Mouse (Mus musculus) liver, embryonic 15.5 days (tissue): Measurements from ENCODE around the gene Sap30l. TPM values are rescaled to one million over a fixed set of nuclear protein-coding genes. Genes with fewer than 3 reads are reported as not detected.
"Not testable (repeated sequence)": the region's sequence is repeated elsewhere in the genome, so short reads cannot be mapped to it uniquely, and the experiment has no call there.

Experiments
- ATAC-seq: fragments of 200-750 bp; cut with Nextera tagmentation; 2 replicates; pipeline ENCODE4 v1.8.0; 2017; ENCODE audit warnings: moderate number of reproducible peaks, mild to moderate bottlenecking, moderate library complexity; ENCODE audit not compliant: insufficient read depth
- H3K27ac ChIP-seq: fragments of 300-500 bp; sonication (generic); replicated peaks from 2 replicates; pipeline ENCODE4 v1.5.1; 2015; ENCODE audit warnings: mild to moderate bottlenecking, inconsistent platforms
- H3K27me3 ChIP-seq: fragments of 300-500 bp; sonication (generic); 2 replicates; pipeline ENCODE4 v1.6.1; 2015; ENCODE audit warnings: mild to moderate bottlenecking, inconsistent platforms
- H3K36me3 ChIP-seq: fragments of 300-500 bp; sonication (generic); replicated peaks from 2 replicates; pipeline ENCODE4 v1.6.1; 2015; ENCODE audit warnings: moderate library complexity, mild to moderate bottlenecking, inconsistent platforms
- H3K4me1 ChIP-seq: fragments of 300-500 bp; sonication (generic); replicated peaks from 2 replicates; pipeline ENCODE4 v1.6.1; 2015; ENCODE audit warnings: inconsistent platforms
- H3K4me2 ChIP-seq: fragments of 300-500 bp; sonication (generic); 2 replicates; pipeline ENCODE4 v1.6.1; 2015; ENCODE audit warnings: moderate library complexity, mild to moderate bottlenecking, inconsistent platforms
- H3K4me3 ChIP-seq: fragments of 300-500 bp; sonication (generic); replicated peaks from 2 replicates; pipeline ENCODE4 v1.5.1; 2015; ENCODE audit warnings: mild to moderate bottlenecking, inconsistent platforms
- H3K9ac ChIP-seq: fragments of 300-500 bp; sonication (generic); 2 replicates; pipeline ENCODE4 v1.6.1; 2015; ENCODE audit warnings: moderate library complexity, mild to moderate bottlenecking, inconsistent platforms
- H3K9me3 ChIP-seq: fragments of 300-500 bp; sonication (generic); replicated peaks from 2 replicates; pipeline ENCODE4 v1.6.1; 2016; ENCODE audit warnings: inconsistent platforms
- WGBS: fragments of 180-500 bp; shearing (Covaris S2); methylation state at CpG from one replicate; pipeline ENCODE4 v1.1.7; 2015; ENCODE audit warnings: mixed read lengths; ENCODE audit not compliant: insufficient replicate concordance; 5-methylcytosine and 5-hydroxymethylcytosine counted together
- polyA plus RNA-seq: library from polyadenylated mRNA; unstranded; fragments of >200 nt; fragmentation: Nextera tagmentation; extraction: Ambion mirVana; gene quantifications from 2 replicates; pipeline ENCODE4 v1.2.1, GENCODE M21; 2015

Gene Sap30l
- polyA plus RNA-seq, 1 experiment from 2014 or later: 2.8 TPM

GRCm38 (mm10) chr11:57819999-57820581 is 18.7 kb downstream of the Sap30l start:
- Histone ChIP-seq H3K27me3 (peaks cover 16% of the 10 kb centered on the region), H3K9ac (no peak overlapping the region), H3K36me3 (no peaks in the 10 kb centered on the region), H3K9me3 (no peaks in the 10 kb centered on the region), H3K4me3 (no peak overlapping the region), H3K4me1 (0 out of 2 replicates have a peak, but pooled peaks cover 5% of the 10 kb centered on the region), H3K27ac (no peak overlapping the region), H3K4me2 (no peak overlapping the region)
- no peak for ATAC-seq
- whole genome bisulfite sequencing: 27% methylated on average over 9 of the region's 9 CpGs

DNA sequence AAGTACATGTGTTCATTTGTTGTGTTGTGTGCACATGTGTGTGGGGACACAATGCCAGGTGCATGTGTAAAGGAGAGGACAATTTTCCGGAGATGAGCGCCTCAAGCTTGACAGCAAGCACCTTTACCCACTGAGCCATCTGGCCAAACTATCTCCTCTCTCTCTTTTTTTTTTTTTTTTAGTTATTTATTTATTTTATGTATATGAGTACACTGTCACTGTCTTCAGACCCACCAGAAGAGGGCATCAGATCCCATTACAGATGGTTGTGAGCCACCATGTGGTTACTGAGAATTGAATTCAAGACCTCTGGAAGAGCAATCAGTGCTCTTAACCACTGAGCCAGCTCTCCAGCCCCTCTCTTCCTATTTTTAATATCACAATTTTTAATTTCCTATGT is 21.7 kb downstream of the Sap30l start:
- not testable (repeated sequence) for ATAC-seq

GRCm38 (mm10) chr11:57823714-57824113 is 22.3 kb downstream of the Sap30l start:
- Histone ChIP-seq H3K36me3 (no peaks in the 10 kb centered on the region), H3K9ac (no peak overlapping the region)
- no peak for ATAC-seq

More for the DNA sequence above, 21.7 kb downstream of the Sap30l start:
- 69% methylated on average over 2 of the region's 2 CpGs for WGBS
- H3K27me3 ChIP-seq: peaks cover 46% of the 10 kb centered on the region
- not testable (repeated sequence) for H3K4me2 ChIP-seq, H3K4me1 ChIP-seq, H3K9me3 ChIP-seq, H3K9ac ChIP-seq, H3K36me3 ChIP-seq, H3K27ac ChIP-seq, H3K4me3 ChIP-seq

GRCm38 (mm10) chr11:57825234-57825633 is 23.8 kb downstream of the Sap30l start:
- 48% methylated on average over 11 of the region's 11 CpGs for WGBS
- ATAC-seq, H3K4me1 ChIP-seq: not testable (repeated sequence)

More at GRCm38 (mm10) chr11:57823714-57824113, 22.3 kb downstream of the Sap30l start:
- H3K27ac ChIP-seq: no peak overlapping the region
- peaks cover 7% of the 10 kb centered on the region; the same call in 1 of the 2 replicates for H3K4me1 ChIP-seq
- WGBS: 41% methylated on average over 7 of the region's 7 CpGs
- H3K4me2 ChIP-seq: no peak overlapping the region
- H3K27me3 ChIP-seq: peaks cover 50% of the 10 kb centered on the region
- no peaks in the 10 kb centered on the region for H3K9me3 ChIP-seq
- H3K4me3 ChIP-seq: no peak overlapping the region

DNA sequence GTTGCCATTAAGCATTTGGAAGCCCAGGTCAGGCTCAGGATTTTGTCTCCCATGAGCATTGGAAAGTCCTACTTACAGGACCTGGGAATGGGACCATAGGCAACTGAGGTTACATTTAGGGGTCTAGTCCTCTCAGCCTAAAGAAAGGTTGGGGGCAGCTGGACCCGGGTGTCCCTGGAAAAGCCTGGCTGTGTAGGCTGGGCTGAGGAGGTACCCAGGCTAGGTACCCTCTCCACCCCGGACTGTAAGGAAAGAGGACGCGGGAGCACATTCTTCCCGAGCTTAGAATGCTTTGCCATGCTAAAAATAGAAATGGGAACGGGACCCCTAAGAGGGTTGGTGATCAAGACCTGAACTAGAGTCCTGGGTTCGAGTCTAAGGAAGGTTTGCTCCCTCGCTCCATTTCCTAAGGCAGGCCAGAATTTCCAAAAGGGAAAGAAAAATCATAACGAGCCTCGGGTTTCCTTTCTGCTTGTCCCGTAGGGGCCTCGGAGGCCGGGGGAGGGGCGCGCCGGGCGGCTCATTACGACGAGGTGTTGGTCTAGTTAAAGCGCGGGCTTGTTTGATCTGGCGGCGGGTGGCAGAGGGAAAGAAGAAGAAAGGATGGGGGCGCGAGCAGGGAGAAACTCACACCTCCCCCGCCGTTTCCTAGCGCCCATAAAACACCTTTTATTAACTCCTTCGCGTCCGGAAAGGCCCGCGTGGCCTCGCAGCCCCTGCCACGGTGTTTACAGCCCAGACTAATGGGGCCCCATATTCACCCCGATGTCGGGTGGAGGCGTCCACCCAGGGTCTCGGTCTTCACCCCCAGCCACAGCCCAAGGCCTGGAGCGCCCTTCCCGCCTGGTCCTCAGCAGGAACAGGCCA is 25.8 kb downstream of the Sap30l start:
- H3K4me3 ChIP-seq: peak overlapping the region; percentile 20; the same call in 1 of the 2 replicates
- peak overlapping the region; percentile 30 for H3K4me2 ChIP-seq
- ATAC-seq: no peak
- peaks cover 84% of the 10 kb centered on the region for H3K27me3 ChIP-seq
- no peak overlapping the region for H3K9ac ChIP-seq
- peaks cover 7% of the 10 kb centered on the region; the same call in 1 of the 2 replicates for H3K4me1 ChIP-seq
- 2% methylated on average over 41 of the region's 41 CpGs for WGBS
- H3K9me3 ChIP-seq: no peaks in the 10 kb centered on the region
- H3K36me3 ChIP-seq: no peaks in the 10 kb centered on the region
- H3K27ac ChIP-seq: no peak overlapping the region

More at GRCm38 (mm10) chr11:57825234-57825633, 23.8 kb downstream of the Sap30l start:
- not testable (repeated sequence) for H3K36me3 ChIP-seq, H3K4me2 ChIP-seq, H3K27ac ChIP-seq, H3K4me3 ChIP-seq, H3K9me3 ChIP-seq, H3K9ac ChIP-seq
- H3K27me3 ChIP-seq: peaks cover 64% of the 10 kb centered on the region

- H3K27me3 ChIP-seq: peaks cover 92% of the 10 kb centered on the region
- no peak overlapping the region for H3K27ac ChIP-seq
- H3K36me3 ChIP-seq: no peaks in the 10 kb centered on the region
- no peak overlapping the region for H3K9ac ChIP-seq
- H3K4me2 ChIP-seq: peak overlapping the region; percentile 30
- peak overlapping the region; percentile 20; the same call in 1 of the 2 replicates for H3K4me3 ChIP-seq
- H3K4me1 ChIP-seq: peaks cover 7% of the 10 kb centered on the region; the same call in 1 of the 2 replicates
- H3K9me3 ChIP-seq: no peaks in the 10 kb centered on the region
- 2% methylated on average over 33 of the region's 33 CpGs for WGBS
- no peak for ATAC-seq
These were observed 26.6 kb downstream of the Sap30l start for GRCm38 (mm10) chr11:57827915-57828545.

- Histone ChIP-seq H3K4me2 (no peak overlapping the region), H3K27me3 (peaks cover 96% of the 10 kb centered on the region), H3K9ac (no peak overlapping the region), H3K4me3 (no peak overlapping the region), H3K36me3 (no peaks in the 10 kb centered on the region), H3K4me1 (peaks cover 7% of the 10 kb centered on the region; the same call in 1 of the 2 replicates), H3K9me3 (no peaks in the 10 kb centered on the region), H3K27ac (no peak overlapping the region)
- 3% methylated on average over 53 of the region's 53 CpGs for WGBS
- ATAC-seq: no peak
These were observed 27.8 kb downstream of the Sap30l start for GRCm38 (mm10) chr11:57828955-57829870.

GRCm38 (mm10) chr11:57829871-57830775 is 28.7 kb downstream of the Sap30l start:
- Histone ChIP-seq H3K9me3 (no peaks in the 10 kb centered on the region), H3K4me3 (no peak overlapping the region), H3K9ac (no peak overlapping the region), H3K36me3 (no peaks in the 10 kb centered on the region), H3K27me3 (peaks cover 100% of the 10 kb centered on the region), H3K4me2 (no peak overlapping the region), H3K4me1 (peaks cover 7% of the 10 kb centered on the region; the same call in 1 of the 2 replicates), H3K27ac (no peak overlapping the region)
- ATAC-seq: no peak
- 25% methylated on average over 17 of the region's 17 CpGs for WGBS

DNA sequence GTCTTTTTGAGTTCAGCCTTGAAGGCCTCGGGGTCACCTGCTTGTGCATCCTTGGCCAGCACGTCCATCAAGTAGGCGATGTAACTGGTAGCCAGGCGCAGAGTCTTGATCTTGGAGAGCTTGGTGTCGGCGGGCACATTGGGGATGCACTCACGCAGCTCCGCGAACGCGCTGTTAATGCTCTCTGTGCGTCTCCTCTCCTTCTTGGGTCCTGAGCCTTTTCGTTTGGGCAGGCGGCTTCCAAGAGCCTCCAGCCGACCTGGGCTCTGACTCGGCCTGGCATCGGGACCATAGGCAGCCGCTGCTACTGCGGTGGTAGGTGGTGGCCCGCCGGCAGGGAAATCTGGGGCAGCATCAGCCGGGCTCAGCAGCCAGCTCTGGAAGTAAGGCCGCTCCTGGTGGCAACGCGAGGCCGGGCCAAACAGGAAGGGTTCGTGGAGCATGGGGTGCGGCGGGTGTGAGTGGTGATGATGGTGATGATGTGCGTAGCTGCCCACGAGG is 29.9 kb downstream of the Sap30l start:
- no peaks in the 10 kb centered on the region for H3K36me3 ChIP-seq
- no peak for ATAC-seq
- peaks cover 100% of the 10 kb centered on the region for H3K27me3 ChIP-seq
- no peak overlapping the region for H3K27ac ChIP-seq
- H3K4me2 ChIP-seq: no peak overlapping the region
- H3K9ac ChIP-seq: no peak overlapping the region
- H3K4me3 ChIP-seq: no peak overlapping the region
- no peaks in the 10 kb centered on the region for H3K9me3 ChIP-seq
- peaks cover 7% of the 10 kb centered on the region; the same call in 1 of the 2 replicates for H3K4me1 ChIP-seq
- 4% methylated on average over 31 of the region's 31 CpGs for WGBS
